Mouse (Mus musculus) midbrain, embryonic 16.5 days (tissue): ENCODE results near the gene Sema4d. TPM values are rescaled to one million over a fixed set of nuclear protein-coding genes. Genes with fewer than 3 reads are reported as not detected.

Experiments
- ATAC-seq: fragments of 200-750 bp; cut with Nextera tagmentation; 2 replicates; pipeline ENCODE4 v1.8.0; 2017; ENCODE audit warnings: moderate TSS enrichment
- H3K27ac ChIP-seq: fragments of 300-500 bp; sonication (generic); 2 replicates; pipeline ENCODE4 v1.5.1; 2014; ENCODE audit warnings: mild to moderate bottlenecking, low read length, mixed read lengths
- H3K27me3 ChIP-seq: fragments of 300-500 bp; sonication (generic); 2 replicates; pipeline ENCODE4 v1.6.1; 2014; ENCODE audit warnings: low read depth, low read length, mixed read lengths; ENCODE audit not compliant: control insufficient read depth, insufficient read depth
- H3K36me3 ChIP-seq: fragments of 300-500 bp; sonication (generic); 2 replicates; pipeline ENCODE4 v1.6.1; 2014; ENCODE audit warnings: mild to moderate bottlenecking, low read length, moderate library complexity, mixed read lengths; ENCODE audit not compliant: control insufficient read depth, insufficient read depth
- H3K4me1 ChIP-seq: fragments of 300-500 bp; sonication (generic); 2 replicates; pipeline ENCODE4 v1.6.1; 2014; ENCODE audit warnings: mild to moderate bottlenecking, low read length, mixed read lengths; ENCODE audit not compliant: control insufficient read depth, insufficient read depth
- H3K4me2 ChIP-seq: fragments of 300-500 bp; sonication (generic); 2 replicates; pipeline ENCODE4 v1.6.1; 2014; ENCODE audit warnings: mild to moderate bottlenecking, low read length, mixed read lengths
- H3K4me3 ChIP-seq: fragments of 300-500 bp; sonication (generic); 2 replicates; pipeline ENCODE4 v1.5.1; 2014; ENCODE audit warnings: low read depth, mild to moderate bottlenecking, low read length, moderate library complexity, mixed read lengths
- H3K9ac ChIP-seq: fragments of 300-500 bp; sonication (generic); 2 replicates; pipeline ENCODE4 v1.6.1; 2014; ENCODE audit warnings: low read depth, low read length, mixed read lengths
- H3K9me3 ChIP-seq: fragments of 300-500 bp; sonication (generic); replicated peaks from 2 replicates; pipeline ENCODE4 v1.6.1; 2014; ENCODE audit warnings: mild to moderate bottlenecking, low read length, mixed read lengths; ENCODE audit not compliant: control insufficient read depth, poor library complexity, severe bottlenecking
- WGBS: fragments of 180-500 bp; shearing (Covaris S2); extraction: QIAGEN DNeasy Blood & Tissue Kit; methylation state at CpG from one replicate; pipeline ENCODE4 v1.1.7; 2014; 5-methylcytosine and 5-hydroxymethylcytosine counted together
- polyA plus RNA-seq: library from polyadenylated mRNA; unstranded; fragments of >200 nt; fragmentation: Nextera tagmentation; extraction: Ambion mirVana; gene quantifications from 2 replicates; pipeline ENCODE4 v1.2.1, GENCODE M21; 2015

Gene Sema4d
- polyA plus RNA-seq, 1 experiment from 2014 or later = 16.7 TPM

DNA sequence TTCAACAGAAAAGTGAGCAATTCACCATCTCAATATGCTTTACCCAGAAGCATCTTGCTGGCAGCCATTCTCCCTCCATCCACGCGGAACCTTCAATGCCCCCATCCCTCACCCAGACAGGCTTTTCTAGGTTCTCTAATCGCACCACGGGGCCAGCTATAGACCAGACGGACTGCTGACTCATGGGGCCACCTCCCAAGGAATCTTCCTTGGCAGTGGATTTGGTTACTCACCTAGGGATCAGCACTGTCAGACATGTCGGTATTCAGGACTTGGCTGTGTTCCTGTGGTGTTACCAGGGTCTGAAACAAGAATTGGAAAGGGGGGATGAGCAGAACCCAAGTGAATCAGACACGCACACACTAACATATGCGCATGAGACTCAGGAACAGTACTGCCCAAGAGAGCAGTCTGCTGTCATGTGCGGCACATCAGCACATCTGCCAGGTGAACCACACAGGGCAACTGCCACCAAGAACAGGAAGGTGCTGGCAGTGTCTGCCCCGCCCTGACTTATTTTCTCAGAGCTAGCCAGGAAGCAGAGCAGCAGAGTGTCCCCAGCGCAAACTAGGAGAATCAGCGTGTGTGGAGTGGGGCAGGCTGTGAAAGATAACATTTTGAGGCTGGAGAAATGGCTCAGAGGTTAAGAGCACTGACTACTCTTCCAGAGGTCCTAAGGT, 30.4 kb downstream of the Sema4d start:
- Histone ChIP-seq H3K4me3 (no peak overlapping the region), H3K9me3 (no peaks in the 10 kb centered on the region), H3K27me3 (no peaks in the 10 kb centered on the region), H3K4me1 (0 out of 2 replicates have a peak, but pooled peaks cover 2% of the 10 kb centered on the region), H3K9ac (no peak overlapping the region), H3K27ac (no peak overlapping the region), H3K36me3 (no peaks in the 10 kb centered on the region), H3K4me2 (no peak overlapping the region)
- ATAC-seq = no peak
- WGBS = 85% methylated on average over 12 of the region's 12 CpGs

- Histone ChIP-seq H3K4me3 (no peak overlapping the region), H3K36me3 (no peaks in the 10 kb centered on the region), H3K27me3 (no peaks in the 10 kb centered on the region), H3K4me2 (no peak overlapping the region), H3K4me1 (peaks cover 7% of the 10 kb centered on the region), H3K9me3 (no peaks in the 10 kb centered on the region), H3K9ac (no peak overlapping the region), H3K27ac (peak overlapping the region; percentile 62; the same call in 1 of the 2 replicates)
- ATAC-seq = peak; percentile 44; the same call in 1 of the 2 replicates
- WGBS = 23% methylated on average over 10 of the region's 10 CpGs
Observed at GRCm38 (mm10) chr13:51761186-51761813, 32.2 kb downstream of the Sema4d start.

GRCm38 (mm10) chr13:51759256-51759987, 34.1 kb downstream of the Sema4d start:
- Histone ChIP-seq H3K4me3 (no peak overlapping the region), H3K27ac (no peak overlapping the region), H3K9me3 (no peaks in the 10 kb centered on the region), H3K4me1 (peaks cover 9% of the 10 kb centered on the region), H3K4me2 (no peak overlapping the region), H3K36me3 (no peaks in the 10 kb centered on the region), H3K9ac (no peak overlapping the region), H3K27me3 (no peaks in the 10 kb centered on the region)
- no peak for ATAC-seq
- 82% methylated on average over 6 of the region's 6 CpGs for WGBS

DNA sequence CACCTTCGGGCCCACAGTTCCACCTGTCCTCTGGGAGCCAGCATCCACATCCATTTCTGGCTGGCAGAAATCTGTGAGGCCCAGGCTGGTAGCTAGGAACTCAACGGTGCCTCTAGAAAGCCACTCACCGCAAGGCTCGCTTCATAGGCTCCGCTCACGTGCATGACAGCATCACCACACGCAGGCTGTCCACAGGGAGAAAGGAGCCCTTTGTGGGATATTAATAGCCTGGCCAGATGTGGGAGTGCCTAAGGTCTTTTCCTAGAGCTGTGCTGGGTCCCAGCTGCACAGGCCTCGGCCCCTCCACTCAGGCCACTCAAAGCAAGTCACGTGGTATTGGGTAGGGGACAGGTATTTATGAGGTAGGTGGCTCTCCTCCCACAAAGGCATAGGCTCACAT, 35.1 kb downstream of the Sema4d start:
- Histone ChIP-seq H3K4me2 (no peak overlapping the region), H3K4me1 (peaks cover 14% of the 10 kb centered on the region), H3K27ac (no peak overlapping the region), H3K9ac (no peak overlapping the region), H3K9me3 (no peaks in the 10 kb centered on the region), H3K27me3 (no peaks in the 10 kb centered on the region), H3K36me3 (no peaks in the 10 kb centered on the region), H3K4me3 (no peak overlapping the region)
- WGBS = 82% methylated on average over 9 of the region's 9 CpGs
- ATAC-seq = no peak

GRCm38 (mm10) chr13:51757099-51757498, 36.4 kb downstream of the Sema4d start:
- no peak for ATAC-seq
- Histone ChIP-seq H3K9ac (no peak overlapping the region), H3K4me1 (peaks cover 23% of the 10 kb centered on the region), H3K36me3 (no peaks in the 10 kb centered on the region), H3K9me3 (no peaks in the 10 kb centered on the region), H3K4me3 (no peak overlapping the region), H3K4me2 (no peak overlapping the region), H3K27ac (no peak overlapping the region), H3K27me3 (no peaks in the 10 kb centered on the region)
- WGBS = 68% methylated on average over 2 of the region's 2 CpGs

GRCm38 (mm10) chr13:51756563-51756962, 37.0 kb downstream of the Sema4d start:
- 84% methylated on average over 3 of the region's 3 CpGs for WGBS
- no peak for ATAC-seq
- no peak overlapping the region for H3K27ac ChIP-seq

DNA sequence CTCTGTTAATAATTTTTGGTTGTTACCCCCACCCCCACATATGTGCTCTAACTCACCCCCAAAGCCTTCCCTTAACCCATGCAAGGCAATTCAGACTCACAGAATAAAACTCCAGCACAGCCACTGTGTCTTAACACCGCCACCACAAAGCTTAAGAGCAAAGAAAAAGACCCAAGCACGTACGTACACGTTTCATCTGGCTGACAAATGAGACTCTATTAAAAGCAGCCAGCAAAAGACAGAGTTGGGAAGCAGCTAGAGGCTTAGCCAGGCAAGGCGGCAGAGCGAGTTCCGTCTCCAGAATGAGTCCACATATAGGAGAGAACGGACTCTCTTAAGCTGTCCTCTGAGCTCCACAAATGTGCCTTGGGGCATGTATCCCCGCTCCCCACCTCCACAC, 37.5 kb downstream of the Sema4d start:
- H3K9ac ChIP-seq = no peak overlapping the region
- whole genome bisulfite sequencing = 57% methylated on average over 9 of the region's 9 CpGs
- no peaks in the 10 kb centered on the region for H3K9me3 ChIP-seq
- H3K27me3 ChIP-seq = no peaks in the 10 kb centered on the region
- no peak overlapping the region for H3K27ac ChIP-seq
- peaks cover 21% of the 10 kb centered on the region for H3K4me1 ChIP-seq
- no peak overlapping the region for H3K4me3 ChIP-seq
- ATAC-seq = no peak
- no peaks in the 10 kb centered on the region for H3K36me3 ChIP-seq
- no peak overlapping the region for H3K4me2 ChIP-seq

More at GRCm38 (mm10) chr13:51756563-51756962, 37.0 kb downstream of the Sema4d start:
- H3K4me3 ChIP-seq = no peak overlapping the region
- peaks cover 23% of the 10 kb centered on the region for H3K4me1 ChIP-seq
- no peaks in the 10 kb centered on the region for H3K36me3 ChIP-seq
- no peak overlapping the region for H3K9ac ChIP-seq
- no peak overlapping the region for H3K4me2 ChIP-seq
- no peaks in the 10 kb centered on the region for H3K9me3 ChIP-seq
- no peaks in the 10 kb centered on the region for H3K27me3 ChIP-seq

DNA sequence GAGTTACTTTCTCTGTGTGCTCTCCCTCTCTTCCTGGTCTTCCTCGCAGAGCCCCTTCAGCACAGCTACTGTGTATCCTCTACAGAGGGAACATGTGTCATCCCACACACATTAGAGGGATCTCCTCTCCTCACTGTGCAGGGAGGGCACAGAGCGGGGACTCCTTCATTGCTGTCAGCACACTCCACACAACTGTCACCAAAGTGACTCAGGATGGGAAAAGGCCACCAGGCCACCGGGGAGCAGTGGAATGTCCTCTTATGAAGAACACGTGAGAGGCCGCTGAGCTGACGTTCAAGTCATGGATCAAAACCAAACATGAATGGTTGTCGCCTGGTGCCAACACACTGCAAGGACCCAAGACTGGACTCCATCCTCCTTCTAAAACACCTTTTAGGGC, 38.0 kb downstream of the Sema4d start:
- Histone ChIP-seq H3K9me3 (no peaks in the 10 kb centered on the region), H3K4me2 (no peak overlapping the region), H3K4me1 (peaks cover 21% of the 10 kb centered on the region), H3K27ac (no peak overlapping the region), H3K4me3 (no peak overlapping the region), H3K27me3 (no peaks in the 10 kb centered on the region), H3K36me3 (no peaks in the 10 kb centered on the region), H3K9ac (no peak overlapping the region)
- ATAC-seq = no peak
- 90% methylated on average over 7 of the region's 7 CpGs for WGBS
